Mouse (Mus musculus) gastrocnemius, postnatal 36 days (tissue): ENCODE results near the gene Pank3. TPM values are rescaled to one million over a fixed set of nuclear protein-coding genes. Genes with fewer than 3 reads are reported as not detected.

Source experiments
- DNase-seq, 2 experiments: peaks; one replicate each; pipeline ENCODE4 v3.0.0; 2022
- intact Hi-C: fragments of 180-260 bp; cut with DNase I; formaldehyde crosslinking; loops from one replicate; pipeline ENCODE4 v1.15.1; 2025
- long read RNA-seq, 2 experiments: library from polyadenylated mRNA; stranded (forward); transcript quantifications; one replicate each; pipeline ENCODE4 v2.0.0; 2021
- total RNA-seq, 2 experiments: library from RNA; stranded (reverse); gene quantifications; 2 replicates each; pipeline ENCODE4 v1.2.3; 2021

Gene Pank3
- total RNA-seq: 10 to 100 TPM; 17.1 to 19.0 TPM
- long read RNA-seq, experiment 1, partial matches to known transcripts: 0 of 1 reads
- long read RNA-seq, experiment 1, other reads (novel, unspliced or antisense): 1 of 1 reads
- long read RNA-seq, experiment 2, full-length matches to known transcripts: 3 of 5 reads
- long read RNA-seq, experiment 2, partial matches to known transcripts: 0 of 5 reads
- long read RNA-seq, experiment 2, other reads (novel, unspliced or antisense): 2 of 5 reads

DNA sequence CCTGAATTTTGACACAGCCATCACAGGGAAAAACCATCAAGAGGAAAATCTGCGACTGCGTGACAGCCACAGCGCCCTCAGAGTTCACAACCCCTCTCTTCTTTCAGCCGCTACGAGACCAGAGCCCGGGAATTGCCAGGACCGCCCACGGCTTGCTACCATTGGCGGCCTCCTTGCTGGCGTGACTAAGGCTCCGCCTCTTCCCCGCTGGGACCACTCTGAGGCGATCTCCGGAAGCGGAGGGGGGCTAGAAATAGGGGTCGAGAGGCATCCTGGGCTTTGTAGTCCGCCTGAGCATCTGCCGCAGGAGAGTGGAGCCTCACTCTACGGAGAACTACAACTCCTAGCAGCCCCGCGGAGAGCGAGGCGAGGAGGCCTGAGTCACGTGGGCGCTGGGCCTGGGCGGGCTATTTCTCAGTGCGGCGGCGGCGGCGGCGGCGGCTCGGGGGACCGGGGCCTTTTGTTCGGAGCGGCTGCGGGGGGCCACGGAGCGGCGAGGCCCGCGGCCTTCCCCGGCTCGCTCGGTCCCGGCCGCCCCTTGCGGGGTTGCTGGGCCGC lies at the start of gene Pank3:
Gene Pank3, plus strand, starts transcription at position 297 of the 558 bp plus-strand sequence.
- intact Hi-C loops: no loop called here
- DNase-seq: peak; percentile 92 to 96

DNA sequence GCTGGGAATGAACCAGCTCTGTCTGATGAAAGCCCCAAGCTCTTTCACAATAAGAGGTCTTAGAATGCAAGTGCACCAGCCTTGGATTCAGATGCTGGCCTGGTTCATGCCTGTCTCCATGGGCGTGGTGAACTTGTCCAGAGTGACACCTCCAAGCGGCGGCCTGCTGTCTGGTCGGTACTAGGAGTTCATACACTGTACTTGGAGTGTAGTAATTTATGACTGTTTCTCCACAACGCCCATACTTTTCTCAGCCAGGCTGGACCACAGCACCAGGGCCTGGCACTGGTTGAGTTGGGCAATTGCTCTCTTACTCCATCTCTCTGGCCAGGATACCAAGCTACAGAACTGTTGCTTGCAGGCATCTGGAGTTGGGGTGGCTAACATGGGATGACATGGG lies 45.4 kb upstream of the Pank3 start:
- intact Hi-C loops: no loop called here
- DNase-seq: no peak

DNA sequence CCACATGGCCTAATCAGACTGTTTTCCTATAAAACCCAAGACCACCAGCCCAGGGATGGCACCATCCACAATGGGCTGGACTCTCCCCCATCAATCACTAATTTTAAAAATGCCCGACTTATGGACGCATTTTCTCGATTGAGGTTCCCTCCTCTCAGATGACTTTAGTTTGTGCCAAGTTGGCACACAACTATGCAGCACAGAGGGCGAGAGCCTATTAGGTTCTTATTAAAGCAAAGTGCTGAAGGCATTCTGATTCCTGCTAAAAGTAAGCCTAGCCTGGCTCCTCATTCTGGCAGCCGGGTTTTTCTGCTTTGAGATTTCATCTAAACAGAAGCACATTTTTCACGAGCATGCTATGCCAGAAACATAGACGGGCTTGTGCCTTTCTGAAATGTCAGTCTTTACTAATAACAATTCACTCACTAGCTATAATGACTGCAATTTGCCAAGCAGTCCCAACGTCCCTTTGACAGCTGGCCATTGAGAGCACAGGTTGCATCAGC lies 42.9 kb upstream of the Pank3 start:
- DNase-seq: no peak
- intact Hi-C loops: no loop called here

DNA sequence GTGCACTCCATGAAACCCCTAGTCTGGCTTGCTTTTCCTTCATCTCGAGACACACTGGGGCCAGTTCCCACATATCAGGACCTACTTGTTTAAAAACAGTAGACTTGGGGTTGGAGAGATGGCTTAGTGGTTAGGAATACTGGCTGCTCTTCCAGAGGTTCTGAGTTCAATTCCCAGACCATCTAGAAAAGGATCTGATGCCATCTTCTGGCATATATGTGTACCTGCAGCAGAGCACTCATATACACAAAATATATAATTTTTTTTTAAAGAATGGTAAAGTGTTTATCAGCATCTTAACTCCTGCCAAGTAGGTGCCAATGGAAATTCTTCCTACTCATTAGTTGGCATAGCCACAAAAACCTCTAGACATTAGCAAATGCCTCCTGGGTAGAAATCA lies 41.1 kb upstream of the Pank3 start:
- no peak for DNase-seq
- intact Hi-C loops: no loop called here

DNA sequence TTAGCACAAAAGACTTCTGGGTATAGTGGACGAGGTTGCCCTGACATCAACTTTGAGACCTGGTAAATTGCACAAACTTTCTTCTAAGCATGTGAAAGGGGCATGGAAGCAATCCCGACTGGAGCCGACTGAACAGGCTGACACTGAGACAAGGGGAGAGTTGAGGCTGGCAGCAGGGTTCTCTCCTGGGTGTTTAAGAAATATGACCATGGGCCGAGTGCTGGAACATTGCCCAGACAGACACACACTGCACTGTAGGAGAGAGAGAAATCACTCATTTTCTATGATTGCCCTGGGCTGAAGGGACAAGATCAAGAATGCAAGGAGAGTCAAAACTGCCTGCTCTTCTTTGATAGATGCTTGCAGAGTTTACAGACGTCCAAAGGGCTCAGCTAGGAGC lies 40.1 kb upstream of the Pank3 start:
- intact Hi-C loops: no loop called here
- no peak for DNase-seq

DNA sequence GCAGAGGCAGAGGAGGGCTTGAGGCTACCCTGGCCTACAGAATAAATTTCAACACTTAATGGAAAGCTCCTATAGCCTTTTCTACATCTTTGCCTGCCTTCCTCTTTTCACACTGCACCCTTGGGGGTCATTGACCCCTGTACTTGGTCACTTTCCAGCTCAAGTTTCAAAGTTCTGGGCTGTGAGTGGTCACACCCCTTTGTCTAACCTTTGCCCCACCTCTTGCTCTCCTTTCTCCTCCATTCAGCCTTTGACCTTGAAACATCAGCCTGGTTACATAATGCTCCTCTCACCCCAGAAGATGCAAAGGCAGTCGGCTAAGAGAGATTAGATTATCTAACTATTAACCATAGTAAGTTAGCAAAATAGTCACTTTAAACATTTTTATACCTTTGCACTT lies 36.9 kb upstream of the Pank3 start:
- intact Hi-C loops: no loop called here
- no peak for DNase-seq

DNA sequence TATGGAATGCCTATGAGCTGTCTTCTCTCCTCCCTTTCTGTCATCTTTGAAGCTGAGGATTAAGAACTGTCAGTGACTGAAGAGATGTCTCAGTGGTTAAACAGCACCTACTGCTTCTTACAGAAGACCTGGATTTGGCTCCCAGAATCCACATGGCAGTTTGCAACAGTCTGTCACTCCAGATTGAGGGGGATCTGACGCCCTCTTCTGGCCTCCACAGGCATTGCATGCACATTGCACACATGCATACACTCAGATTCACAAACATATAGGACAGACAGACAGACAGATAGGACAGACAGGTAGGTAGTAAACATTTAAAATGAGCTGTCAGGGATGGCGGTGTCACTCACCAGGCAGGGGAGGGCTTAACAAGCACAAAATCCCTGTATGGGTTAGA lies 32.5 kb upstream of the Pank3 start:
- intact Hi-C loops: no loop called here
- no peak for DNase-seq

DNA sequence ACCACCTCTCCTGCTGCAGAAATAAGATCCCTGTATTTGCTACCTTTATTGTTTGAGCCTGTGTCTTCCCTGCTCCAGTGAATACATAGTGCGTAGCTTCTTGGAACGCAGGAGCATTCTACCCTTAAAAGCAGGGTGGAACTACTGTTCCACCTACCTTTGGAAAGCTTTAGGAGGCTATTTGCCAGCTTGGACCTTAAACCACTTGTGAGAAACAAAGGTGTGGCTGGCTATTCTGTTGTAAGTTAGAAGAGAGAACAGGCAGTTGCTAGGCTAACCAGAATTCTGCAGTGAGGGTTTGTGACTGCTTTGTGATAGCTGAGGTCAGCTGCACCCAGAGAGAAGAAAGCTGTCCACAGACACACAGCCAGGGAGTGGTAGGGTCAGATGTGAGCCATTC lies 32.0 kb upstream of the Pank3 start:
- intact Hi-C loops: no loop called here
- no peak for DNase-seq

DNA sequence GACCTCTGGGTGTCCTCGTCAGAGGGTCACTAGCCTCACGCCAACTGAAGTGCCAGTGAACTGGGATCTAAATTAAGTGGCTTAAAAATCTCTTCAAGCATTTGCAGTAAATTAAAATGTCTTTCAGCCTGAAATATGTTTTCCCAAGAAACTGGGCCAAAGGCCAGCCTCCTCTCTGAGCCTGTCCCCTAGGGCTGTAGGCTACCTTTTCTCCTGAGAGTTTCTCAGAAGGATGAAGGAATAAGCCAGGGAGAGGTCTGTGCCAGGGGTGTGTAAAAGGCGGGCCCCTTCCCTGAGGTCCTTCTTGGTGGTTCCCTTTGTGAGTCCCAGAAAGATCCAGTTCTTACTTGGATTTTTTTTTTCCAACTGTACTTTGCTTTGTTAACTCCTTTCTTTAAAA lies 31.2 kb upstream of the Pank3 start:
- intact Hi-C loops: no loop called here
- no peak for DNase-seq

DNA sequence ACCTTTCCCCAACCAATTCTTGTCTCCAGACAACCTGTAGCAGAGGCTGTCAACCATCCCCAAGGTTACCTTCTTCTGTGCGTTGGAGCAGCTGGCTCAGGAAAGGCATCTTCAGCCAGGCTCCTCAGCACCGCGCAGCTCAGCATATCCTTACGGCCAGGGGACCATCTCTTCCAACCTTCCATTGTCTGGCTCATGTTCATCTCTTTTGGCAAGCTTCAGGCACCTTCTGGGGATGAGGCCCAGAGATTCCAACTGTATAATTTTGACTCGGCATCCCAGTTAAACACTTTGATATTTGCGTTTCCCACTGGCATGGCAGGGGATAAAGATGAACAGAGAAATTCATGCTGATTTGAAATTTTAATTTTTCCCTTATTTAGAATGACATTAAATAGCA lies 25.7 kb upstream of the Pank3 start:
- DNase-seq: no peak

DNA sequence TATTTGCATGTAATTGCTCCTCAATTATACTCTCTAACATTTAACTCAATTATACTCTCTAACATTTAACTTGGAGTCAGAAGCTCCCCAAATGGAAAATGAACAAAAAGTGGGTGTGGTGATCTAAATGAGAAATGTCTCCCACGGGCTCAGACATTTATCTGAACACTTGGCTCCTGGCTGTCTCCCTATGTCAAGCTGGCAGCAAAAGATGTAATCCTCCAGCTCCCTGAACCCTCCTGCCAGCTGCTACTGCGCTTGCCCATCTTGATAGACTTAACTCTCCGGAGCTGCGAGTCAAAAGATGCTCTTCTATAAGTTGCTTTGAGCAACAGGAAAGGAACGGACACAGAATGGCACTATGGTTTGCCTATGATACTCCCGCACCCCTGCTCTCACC lies 24.7 kb upstream of the Pank3 start:
- intact Hi-C loops: no loop called here
- DNase-seq: no peak

More for the DNA sequence above, 25.7 kb upstream of the Pank3 start:
- intact Hi-C loops: no loop called here

DNA sequence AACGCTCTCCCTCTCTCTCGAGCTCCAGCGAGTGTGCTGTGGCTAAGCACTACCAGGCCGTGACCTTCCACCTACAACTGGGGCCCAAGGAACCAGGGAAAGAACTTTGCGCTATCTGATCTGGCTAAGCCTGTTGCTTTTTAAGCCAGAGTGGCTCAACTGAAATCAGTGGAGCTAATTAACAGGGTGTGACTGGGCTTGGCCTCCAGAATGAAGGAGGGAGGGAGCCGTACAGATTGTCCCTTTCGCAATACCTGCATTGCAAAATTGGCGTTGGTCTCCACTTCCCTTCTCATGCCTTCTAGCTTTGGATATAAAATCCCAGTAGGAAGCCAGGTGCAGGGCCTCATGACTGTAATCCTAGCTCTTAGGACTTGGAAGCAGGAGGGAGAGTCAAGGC lies 18.7 kb upstream of the Pank3 start:
- DNase-seq: peak; percentile 31 to 52
- intact Hi-C loops: no loop called here

DNA sequence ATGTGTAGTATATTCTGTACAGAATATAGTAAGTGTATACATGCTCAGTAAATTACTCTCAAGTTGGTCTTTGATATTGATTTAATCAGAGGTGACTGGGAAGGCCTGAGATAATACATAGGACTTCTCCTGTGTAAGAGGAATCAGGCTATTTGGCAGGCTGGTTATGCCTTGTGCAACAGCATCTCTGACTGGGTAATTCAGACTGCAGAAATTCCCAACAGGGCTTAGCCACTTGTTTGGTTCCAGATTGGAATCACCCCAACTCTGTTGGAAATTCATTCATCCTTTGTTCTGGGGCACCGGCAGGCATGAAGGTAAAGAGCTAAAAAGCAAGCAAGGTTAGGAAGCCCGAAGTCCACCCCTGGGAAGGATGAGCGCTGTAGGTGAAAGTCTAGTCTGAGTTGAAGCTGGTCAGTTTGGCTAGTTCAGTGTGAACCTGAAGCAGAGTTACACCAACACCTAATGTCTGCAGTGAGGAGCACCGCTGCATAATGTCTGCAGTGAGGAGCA lies 14.3 kb upstream of the Pank3 start:
- no peak for DNase-seq
- intact Hi-C loops: no loop called here

DNA sequence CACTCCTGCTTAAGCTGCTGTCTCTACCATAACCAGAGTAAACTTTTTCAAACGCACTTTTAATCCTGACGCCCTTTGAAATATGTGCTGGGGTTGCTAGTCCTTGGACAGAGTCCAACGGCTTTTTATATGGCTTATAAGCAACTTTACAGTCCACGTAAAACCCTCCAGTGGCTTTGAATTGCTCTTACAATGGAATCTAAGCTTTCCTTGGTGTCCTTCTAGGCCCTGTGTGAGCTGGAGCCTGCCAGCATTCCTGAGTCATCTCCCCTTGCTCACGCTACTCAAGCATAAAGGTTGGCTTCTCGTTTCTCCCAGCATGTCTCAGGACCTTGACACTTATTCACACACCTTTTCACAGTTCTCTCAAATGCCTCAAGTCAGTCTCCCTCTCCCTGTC lies 13.7 kb upstream of the Pank3 start:
- intact Hi-C loops: no loop called here
- no peak for DNase-seq

DNA sequence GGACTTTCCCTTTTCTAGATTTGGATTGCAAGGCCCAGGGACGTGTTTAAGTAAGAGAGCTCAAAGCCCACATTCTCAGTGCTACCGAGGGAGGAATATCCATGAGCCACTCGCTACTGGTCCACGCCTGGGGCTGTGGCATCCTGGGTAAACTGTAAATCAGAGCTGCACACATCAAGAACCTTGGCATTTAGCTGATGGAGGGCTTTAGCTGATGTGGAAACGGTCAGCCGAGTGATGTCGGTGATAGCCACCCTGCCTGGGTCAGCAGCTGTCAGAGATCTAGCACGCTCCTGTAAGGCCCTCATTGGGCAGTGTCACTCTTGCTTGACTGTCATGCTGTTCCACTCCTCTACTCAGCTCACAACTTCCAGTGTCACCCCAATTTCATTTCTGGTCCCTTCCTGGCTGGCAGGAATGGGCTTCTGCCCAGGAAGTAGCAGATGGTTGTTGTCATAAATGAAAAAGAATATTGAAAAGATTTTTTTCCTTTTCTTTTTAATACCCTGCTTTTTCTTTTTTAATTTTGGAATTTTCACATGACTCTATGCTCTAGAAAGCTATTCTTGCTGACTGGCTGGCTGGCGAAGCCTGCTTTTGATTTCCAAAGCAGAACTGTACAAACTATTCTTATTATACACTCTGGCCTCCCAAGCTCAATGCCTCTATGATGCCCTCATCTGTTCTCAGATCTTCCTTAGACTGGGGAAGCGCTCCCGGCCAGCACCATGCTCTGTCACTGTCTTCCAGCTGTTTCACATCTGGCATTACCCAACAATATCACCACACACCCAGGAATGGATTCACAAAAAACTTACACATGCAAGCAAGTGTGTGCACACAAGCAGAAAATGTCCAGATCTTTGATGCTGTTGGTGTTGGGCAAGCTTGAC lies 12.6 kb upstream of the Pank3 start:
- DNase-seq: no peak
- intact Hi-C loops: no loop called here

DNA sequence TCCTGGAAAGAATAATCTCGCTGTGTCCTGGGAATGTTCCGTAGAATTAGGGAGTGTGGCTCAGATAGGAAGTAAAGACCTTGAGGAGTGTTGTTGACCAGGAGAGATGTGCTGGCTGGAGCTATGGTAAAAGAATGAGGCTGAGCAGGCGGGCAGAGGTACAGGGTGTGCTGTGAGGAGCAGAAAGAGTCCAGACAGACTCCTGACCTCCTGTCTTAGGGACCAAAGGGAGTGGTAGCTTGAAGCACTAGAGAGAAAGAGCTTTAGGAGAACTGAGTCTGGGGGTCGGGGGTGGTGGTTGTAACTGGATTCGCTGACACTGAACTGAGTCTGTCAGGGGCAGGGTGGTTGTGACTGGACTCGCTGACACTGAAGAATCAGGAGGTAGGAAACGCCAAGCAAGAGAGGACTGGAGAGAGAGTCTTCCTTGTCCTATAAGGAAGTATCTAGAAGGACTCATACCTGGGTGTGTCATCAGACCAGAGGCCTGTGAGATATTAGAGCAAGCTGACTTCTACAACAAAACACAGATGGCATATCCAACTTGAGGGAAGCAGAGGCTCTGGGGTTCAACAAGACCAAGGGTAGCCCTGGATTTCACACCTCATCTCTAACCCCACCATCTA lies 9.2 kb upstream of the Pank3 start:
- intact Hi-C loops: no loop called here
- no peak for DNase-seq

DNA sequence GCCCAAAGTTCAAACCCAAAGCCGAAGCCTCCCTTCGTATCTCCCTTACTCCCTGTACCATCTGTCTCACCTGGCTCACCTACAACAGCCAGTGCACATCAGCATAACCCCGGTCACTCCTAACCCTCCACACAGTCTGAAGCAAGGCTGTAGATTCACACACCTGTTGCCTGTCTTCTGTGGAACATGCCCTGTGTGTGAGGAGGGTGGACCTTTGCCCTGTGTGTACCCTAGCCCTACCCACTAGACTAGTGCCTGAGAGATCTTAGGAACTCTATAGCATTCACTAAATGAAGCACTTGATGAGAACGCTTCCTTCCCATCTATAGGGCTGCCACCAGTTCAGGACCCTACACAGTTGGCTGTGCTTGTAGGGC lies 8.7 kb upstream of the Pank3 start:
- intact Hi-C loops: no loop called here
- no peak for DNase-seq

DNA sequence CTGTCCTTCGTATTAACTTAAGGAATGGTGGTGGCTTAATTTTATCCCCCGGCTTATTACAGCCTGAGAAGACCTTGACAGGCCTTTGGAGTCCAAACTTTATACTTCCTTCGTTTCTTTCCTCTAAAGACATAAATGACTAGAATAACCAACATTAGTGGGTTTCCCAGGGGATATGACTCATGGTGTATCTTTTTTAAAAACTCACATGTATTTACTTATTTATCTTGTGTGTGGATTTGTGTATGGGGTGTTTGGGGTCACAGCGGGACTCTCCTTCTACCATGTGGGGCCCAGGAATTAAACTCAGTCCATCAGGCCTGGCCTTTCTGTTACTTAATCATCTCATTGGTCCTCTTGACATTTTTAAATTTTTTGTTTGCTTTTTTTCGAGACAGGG lies 2.4 kb upstream of the Pank3 start:
- DNase-seq: no peak
- intact Hi-C loops: no loop called here

DNA sequence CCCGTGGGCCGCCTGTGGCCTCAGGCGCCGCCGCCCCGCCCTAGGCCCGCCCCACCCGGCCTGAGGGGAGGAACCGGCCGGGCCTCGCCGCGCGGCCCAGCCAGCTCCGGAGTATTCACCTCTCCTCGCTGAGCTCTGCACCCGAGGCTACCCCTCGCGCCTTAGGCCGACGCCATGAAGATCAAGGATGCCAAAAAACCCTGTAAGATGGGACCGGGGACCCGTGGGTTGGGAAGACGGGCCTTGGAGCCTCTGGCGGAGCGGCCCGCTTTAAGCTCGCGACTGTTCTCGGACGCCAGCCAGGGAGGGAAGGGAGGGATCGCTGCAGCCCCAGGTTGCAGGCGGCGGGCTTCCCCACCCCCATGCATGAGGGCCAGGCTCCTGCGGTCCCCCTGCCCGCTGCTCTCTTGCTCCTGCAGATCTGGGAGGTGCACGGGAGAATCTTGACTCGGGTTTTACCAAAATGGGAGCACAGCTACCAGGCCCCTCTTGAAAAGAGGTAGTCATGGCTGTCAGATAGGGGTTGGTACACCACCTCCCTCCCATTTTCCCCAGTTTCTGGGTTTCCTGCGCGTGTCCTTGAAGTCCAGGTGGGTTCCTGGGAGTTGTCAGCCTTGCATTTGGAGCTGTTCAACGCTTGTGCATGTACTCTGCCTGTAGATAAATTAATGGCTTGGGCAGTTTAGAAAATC lies 608 bp downstream of the Pank3 start:
- peak in 1 of 2 experiments; percentile 65 for DNase-seq
- intact Hi-C loops: loop anchor here (5.0 kb wide), 1 partner anchor 62 kb away; the partner anchor contains the start of gene Rars
